Mouse (Mus musculus) thymus, postnatal 14 days (tissue): Measurements from ENCODE around the gene Susd5.
"Not testable (repeated sequence)": the region's sequence is repeated elsewhere in the genome, so short reads cannot be mapped to it uniquely, and the experiment has no call there.

Experiments
- DNase-seq: peaks from one replicate; pipeline ENCODE4 v3.0.0; 2021

Gene Susd5

GRCm38 (mm10) chr9:114086422-114086821 lies 29.5 kb downstream of the Susd5 start:
- no peak for DNase-seq

GRCm38 (mm10) chr9:114087106-114087815 lies 30.3 kb downstream of the Susd5 start:
- no peak for DNase-seq

GRCm38 (mm10) chr9:114088885-114089284 lies 31.9 kb downstream of the Susd5 start:
- not testable (repeated sequence) for DNase-seq

- DNase-seq = peak; percentile 25
These were observed 35.2 kb downstream of the Susd5 start for GRCm38 (mm10) chr9:114092188-114092587.

GRCm38 (mm10) chr9:114094854-114095253 lies 37.9 kb downstream of the Susd5 start:
- no peak for DNase-seq

GRCm38 (mm10) chr9:114098716-114099302 lies 41.9 kb downstream of the Susd5 start:
- DNase-seq = no peak

- DNase-seq = no peak
These were observed 53.3 kb downstream of the Susd5 start for GRCm38 (mm10) chr9:114110268-114110667.

- DNase-seq = no peak
These were observed 54.2 kb downstream of the Susd5 start for GRCm38 (mm10) chr9:114111161-114111560.

GRCm38 (mm10) chr9:114112226-114112625 lies 55.3 kb downstream of the Susd5 start:
- DNase-seq = no peak

- no peak for DNase-seq
These were observed 57.1 kb downstream of the Susd5 start for GRCm38 (mm10) chr9:114113911-114114623.

- peak; percentile 23 for DNase-seq
These were observed 59.7 kb downstream of the Susd5 start for GRCm38 (mm10) chr9:114116672-114117071.

- DNase-seq = not testable (repeated sequence)
These were observed 65.9 kb downstream of the Susd5 start for GRCm38 (mm10) chr9:114122862-114123261.

GRCm38 (mm10) chr9:114129273-114129835 lies 72.4 kb downstream of the Susd5 start:
- DNase-seq = not testable (repeated sequence)
